Mouse (Mus musculus) brain, embryonic 18.5 days (tissue): ENCODE measurements around the gene Meis2.

ENCODE experiments used
- DNase-seq: peaks from one replicate; pipeline ENCODE4 v3.0.0-alpha.2; 2012; ENCODE audit warnings: low read depth, low spot score

The Meis2 gene

GRCm38 (mm10) chr2:116068461-116068860 is 2.8 kb upstream of the Meis2 start:
- no peak for DNase-seq

DNA sequence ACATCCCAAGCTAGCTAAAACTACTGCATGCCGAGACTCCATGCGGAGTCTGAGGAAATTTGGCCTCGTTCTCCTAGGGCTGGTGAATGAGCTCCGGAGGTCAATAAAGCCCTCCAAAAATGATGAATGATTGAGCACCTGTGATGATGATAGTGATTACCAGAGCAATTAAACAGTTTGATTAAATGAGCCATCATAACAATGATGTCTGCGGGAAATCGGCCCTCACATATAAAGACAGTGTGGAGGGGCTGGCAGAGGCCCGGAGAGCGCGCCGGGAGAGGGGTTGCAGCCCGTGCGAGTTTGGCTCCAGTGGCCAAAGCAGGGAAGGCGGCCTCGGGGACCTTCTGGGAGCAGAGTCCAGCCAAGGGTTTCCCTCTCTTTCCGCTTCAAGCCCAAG is 2.1 kb upstream of the Meis2 start:
- no peak for DNase-seq

- DNase-seq, result no peak
These were observed 1.4 kb upstream of the Meis2 start for GRCm38 (mm10) chr2:116067065-116067497.

- no peak for DNase-seq
These were observed 660 bp upstream of the Meis2 start for GRCm38 (mm10) chr2:116066057-116066941.

DNA sequence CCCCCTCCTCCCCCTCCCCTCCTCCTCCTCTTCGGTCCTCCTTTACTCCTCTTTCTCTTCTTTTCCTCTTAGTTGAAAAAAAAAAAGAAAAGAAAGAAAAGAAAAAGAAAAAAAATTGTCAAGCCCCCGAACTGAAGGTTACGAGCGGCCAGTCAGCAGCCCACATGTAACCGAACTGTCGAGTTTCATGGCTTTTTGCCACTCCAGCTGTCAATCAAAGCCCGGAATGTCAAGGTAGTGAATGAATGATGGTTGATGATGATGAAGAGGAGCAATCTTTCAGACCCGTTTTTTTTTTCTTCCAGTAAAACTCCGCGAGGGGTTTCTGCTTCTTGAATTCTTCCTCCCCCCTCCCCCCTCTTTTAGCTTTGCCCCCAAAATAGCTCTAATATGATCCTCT is 582 bp downstream of the Meis2 start:
- DNase-seq, result no peak

DNA sequence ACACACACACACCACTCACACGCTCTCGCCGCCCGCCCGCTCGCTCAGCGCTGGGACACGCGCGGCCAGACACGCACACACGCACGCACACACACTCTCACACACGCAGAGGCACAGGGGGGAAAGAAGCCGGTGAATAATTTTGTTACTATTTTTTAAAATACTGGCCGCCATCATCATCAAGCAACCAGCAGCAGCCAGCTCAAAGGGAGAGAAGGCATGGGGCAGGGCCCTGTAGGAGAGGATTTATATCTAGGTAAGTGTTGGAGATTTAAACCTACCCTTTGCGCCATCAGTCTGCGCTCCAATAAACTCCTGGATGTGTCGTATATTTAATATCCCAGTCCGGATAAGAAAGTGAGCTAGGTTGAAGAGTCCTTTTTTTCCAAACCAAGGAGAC is 1.1 kb downstream of the Meis2 start:
- no peak for DNase-seq

- no peak for DNase-seq
These were observed 1.8 kb downstream of the Meis2 start for GRCm38 (mm10) chr2:116063819-116064293.

DNA sequence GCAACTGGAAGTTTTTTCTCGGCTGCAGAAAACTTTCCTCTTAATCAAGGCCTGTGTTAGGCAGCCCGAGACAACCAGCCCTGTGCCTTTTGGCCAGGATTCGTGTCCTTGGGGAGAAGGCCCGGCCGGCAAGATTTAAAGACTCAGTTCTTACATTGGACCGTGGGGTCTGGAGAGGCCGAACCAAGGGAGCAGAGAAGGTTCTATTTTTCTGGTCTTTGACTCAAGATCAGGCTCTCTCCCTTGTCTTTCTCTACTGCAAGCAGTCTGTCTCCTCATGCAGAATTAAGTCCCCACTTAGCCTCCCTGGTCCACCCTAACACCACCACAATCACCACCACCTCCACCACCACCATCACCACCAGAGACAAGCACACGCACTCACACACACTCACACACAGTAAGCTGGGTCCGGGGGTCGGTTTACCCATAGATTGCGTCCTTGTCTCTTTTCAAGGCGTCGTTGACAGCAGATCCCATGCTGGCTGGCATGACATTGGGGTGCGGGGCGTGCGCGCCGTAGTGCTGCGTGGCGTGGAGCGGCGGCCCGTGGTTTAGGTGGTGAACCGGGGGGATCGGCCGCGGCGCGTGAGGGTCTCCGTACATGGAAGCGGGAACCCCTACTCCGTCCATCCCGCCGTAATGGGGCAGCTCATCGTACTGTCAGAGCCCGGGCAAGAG is 2.7 kb downstream of the Meis2 start:
- no peak for DNase-seq

DNA sequence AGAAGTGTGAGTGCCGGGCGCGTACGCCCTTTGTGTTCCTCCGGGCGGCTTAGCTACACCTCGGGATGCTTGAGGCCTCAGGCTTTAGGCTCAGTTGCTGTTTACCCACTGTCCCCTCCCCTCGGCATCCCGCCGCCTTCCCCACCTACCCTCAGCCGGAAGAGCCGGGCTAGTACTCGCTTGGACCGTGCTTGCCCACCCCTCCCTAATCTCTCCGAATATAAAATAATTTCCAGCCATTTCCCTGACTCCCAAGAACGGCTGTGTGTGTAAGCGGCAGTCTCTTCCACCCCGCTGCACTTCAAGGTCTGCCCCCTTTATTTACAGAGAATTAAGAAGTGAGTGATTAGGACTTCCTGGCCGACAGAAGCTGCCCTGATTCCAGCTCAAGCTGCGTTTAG is 3.4 kb downstream of the Meis2 start:
- no peak for DNase-seq

GRCm38 (mm10) chr2:116061401-116062021 is 4.1 kb downstream of the Meis2 start:
- DNase-seq, result no peak

- no peak for DNase-seq
These were observed 4.8 kb downstream of the Meis2 start for GRCm38 (mm10) chr2:116060701-116061400.

GRCm38 (mm10) chr2:116060210-116060609 is 5.4 kb downstream of the Meis2 start:
- no peak for DNase-seq

DNA sequence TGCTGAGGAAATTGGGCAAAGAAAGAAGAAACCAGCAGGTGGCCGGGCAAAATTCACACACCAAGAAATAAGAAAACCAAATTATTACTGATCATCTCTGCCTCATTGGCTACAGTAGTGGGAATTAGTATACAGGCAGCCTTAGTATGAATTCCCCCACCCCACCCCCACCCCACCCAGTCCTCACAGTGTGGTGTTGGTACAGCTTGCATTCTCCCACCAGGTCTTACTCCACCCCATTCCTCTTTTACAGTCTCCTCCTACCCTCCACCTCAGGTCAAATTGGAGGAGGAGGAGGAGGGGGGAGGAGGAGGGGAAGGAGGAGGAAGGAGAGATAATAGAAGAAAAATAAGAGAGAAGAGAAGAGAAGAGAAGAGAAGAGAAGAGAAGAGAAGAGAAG is 6.0 kb downstream of the Meis2 start:
- DNase-seq, result no peak

DNA sequence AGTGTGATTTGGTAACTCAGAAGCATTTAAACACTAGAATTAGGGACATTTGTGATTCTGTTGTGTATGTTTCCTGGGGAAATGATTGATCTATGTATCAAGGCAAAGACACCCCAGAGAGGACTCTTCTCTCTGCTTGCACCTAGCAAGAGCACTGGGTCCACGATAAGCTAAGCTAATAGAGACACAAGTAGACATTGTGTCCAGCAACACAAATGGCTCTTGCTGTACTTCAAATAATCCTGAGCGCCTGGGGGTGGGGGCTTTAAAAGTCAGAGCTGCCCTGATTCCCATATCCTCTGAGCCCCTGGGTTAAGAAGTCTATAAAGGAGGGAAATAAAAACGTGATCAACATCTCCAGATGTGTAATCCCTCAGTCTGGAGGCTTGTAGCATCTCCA is 6.6 kb downstream of the Meis2 start:
- no peak for DNase-seq

DNA sequence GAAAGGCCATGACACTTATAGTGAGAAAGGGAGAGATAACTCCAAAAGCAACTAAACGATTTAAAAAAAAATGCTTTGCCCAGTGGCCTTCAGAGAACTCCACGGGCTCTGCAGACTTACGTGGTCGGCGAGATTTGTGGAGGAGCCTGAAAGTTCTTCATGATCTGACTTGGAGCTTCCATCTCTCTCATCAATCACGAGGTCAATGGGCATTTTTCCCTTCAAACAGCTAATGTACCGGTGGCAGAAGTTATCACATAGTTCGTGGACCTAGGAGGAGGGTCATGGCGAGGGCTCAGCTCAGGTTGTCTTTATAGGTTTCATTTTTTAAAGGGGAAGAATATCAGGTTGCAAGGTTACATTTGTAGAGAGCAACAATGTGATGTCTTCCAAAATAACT is 7.1 kb downstream of the Meis2 start:
- no peak for DNase-seq

GRCm38 (mm10) chr2:116056826-116057225 is 8.8 kb downstream of the Meis2 start:
- no peak for DNase-seq

DNA sequence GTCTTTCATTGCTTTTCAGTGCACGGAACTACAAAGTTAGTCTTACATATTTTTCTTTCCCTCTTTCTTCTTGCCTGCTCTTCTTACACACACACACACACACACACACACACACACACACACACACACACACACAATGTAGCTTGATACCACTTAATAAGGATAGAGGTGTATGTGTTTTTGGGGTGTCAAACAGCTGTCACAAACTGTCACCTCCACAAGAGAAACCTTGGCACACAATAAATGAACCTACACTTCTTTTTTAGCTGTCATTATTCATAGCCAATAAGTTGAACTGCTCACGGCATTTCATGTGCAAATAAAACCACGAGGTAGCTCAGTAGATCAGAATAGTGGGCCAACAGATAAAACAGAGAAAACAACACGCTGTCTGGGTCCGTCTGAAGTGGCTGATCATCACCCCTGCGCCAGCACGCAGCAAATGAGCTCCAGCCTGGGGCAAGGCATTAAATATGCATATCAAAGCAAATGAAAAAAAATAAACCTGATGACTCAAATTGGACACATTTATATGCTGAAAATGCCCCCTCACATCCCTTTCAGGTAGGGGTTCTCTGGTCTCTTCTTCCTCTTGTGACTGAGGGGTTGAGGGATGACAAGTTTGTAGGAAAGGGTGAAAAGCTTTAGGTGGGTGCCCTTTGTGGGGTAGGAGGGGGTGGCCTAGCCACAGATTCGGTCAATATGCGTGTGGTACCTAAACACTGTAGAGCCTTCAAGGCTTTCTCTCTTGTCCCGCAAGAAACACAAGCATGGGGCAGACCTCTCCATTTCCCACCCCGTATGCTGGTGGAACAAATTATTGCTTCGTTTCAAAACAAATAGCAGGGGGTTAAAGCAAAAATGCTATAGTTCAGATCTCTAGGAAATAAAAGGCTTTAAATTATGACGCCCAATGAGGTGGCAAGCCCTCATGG is 9.7 kb downstream of the Meis2 start:
- no peak for DNase-seq

DNA sequence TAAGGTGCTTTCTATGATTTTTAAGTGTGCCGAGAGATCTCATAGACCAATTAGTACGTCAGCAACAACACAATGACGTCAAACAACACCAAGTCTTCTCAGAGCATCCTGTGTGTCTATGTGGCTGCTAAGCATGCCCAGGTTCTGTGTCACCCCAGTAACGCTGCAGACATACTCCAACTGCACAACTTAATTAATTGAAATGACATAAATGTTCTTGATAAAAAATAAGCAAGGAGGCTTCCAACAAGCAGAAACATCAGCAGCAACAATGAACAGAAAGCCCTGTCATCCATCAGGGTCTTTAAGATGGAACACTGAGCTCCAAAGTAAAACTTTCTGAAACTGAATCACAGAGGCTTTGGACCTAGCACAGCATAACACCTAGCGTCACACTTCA is 11.7 kb downstream of the Meis2 start:
- DNase-seq, result no peak

- DNase-seq, result no peak
These were observed 12.8 kb downstream of the Meis2 start for GRCm38 (mm10) chr2:116052688-116053421.
